Comparison of ENCODE assay signal across 12 mouse cellular contexts in genomic region chr5:137670240-137670639, GRCm38 (mm10). TPM values are rescaled to one million over a fixed set of nuclear protein-coding genes. Genes with fewer than 3 reads are reported as not detected.
DNase-seq lines count a peak whose midpoint lies in the region; ATAC-seq and TF ChIP-seq lines count a peak whose summit lies in the region.
"Had no signal": no experiment of that assay in that cellular context is flagged by ENCODE, and none has a peak within 500 bp of the region (broad histone marks: within the 10 kb centered on the region; RNA-seq: fewer than 3 reads in every experiment).

No protein-coding gene starts in this region.

- DNase-seq in cerebellum, adult 2 months: no peak
- DNase-seq in cerebellum, adult 8-10 months: no peak
- no peak for DNase-seq in liver, embryonic 11.5 days (ENCODE audit: low spot score)
- DNase-seq in adrenal gland, postnatal 25 days: no peak
- no peak for DNase-seq in testis, postnatal 14 days (ENCODE audit: low spot score)
- DNase-seq: kidney, postnatal 36 days had no signal

- H3K9me3 ChIP-seq in liver, embryonic 12.5 days (replicated peaks): no peaks in the 10 kb centered on the region
- H3K9me3 ChIP-seq in liver, embryonic 11.5 days (ENCODE audit: control insufficient read depth, low read length): no peaks in the 10 kb centered on the region
- H3K9me3 ChIP-seq: embryonic facial prominence, embryonic 12.5 days; heart, embryonic 13.5 days; limb, embryonic 12.5 days had no signal

- H3ac ChIP-seq in myocyte (ENCODE audit: control insufficient read depth, insufficient read length): no peak overlapping the region

- no peak for TF ChIP-seq POLR2A in cerebellum, adult 2 months (IDR thresholded peaks at IDR 0.05; ENCODE audit: borderline replicate concordance, insufficient read depth, low read length)
- TF ChIP-seq POLR2A in myocyte (IDR thresholded peaks at IDR 0.05; ENCODE audit: insufficient read length, low read depth): no peak

- 0 out of 2 replicates have a peak, but pooled peaks have one; percentile 3 for TF ChIP-seq CTCF in cerebellum, adult 2 months (IDR thresholded peaks at IDR 0.05; ENCODE audit: borderline replicate concordance, insufficient read depth, low read depth, low read length)

- H3K4me1 ChIP-seq in cerebellum, adult 2 months (ENCODE audit: control insufficient read depth, insufficient read depth, low read length): no peaks in the 10 kb centered on the region
- H3K4me1 ChIP-seq in liver, embryonic 12.5 days: peaks cover 54% of the 10 kb centered on the region
- peaks cover 30% of the 10 kb centered on the region for H3K4me1 ChIP-seq in liver, embryonic 11.5 days (replicated peaks; ENCODE audit: control insufficient read depth, insufficient read depth, low read length)
- peaks cover 26% of the 10 kb centered on the region; the same call in 1 of the 2 replicates for H3K4me1 ChIP-seq in brown adipose tissue, adult 24 weeks (ENCODE audit: control insufficient read depth, insufficient read depth, insufficient read length, low read length)

- H3K27me3 ChIP-seq in cerebellum, adult 2 months (ENCODE audit: control insufficient read depth, insufficient read depth, low read length): no peaks in the 10 kb centered on the region
- H3K27me3 ChIP-seq in liver, embryonic 12.5 days (replicated peaks): no peaks in the 10 kb centered on the region
- no peaks in the 10 kb centered on the region for H3K27me3 ChIP-seq in liver, embryonic 11.5 days (replicated peaks; ENCODE audit: control insufficient read depth, insufficient read depth, low read length)
- no peaks in the 10 kb centered on the region for H3K27me3 ChIP-seq in myocyte (ENCODE audit: control insufficient read depth, insufficient read depth, insufficient read length)
- H3K27me3 ChIP-seq: embryonic facial prominence, embryonic 12.5 days; heart, embryonic 13.5 days; limb, embryonic 12.5 days had no signal

- peaks cover 79% of the 10 kb centered on the region for H3K36me3 ChIP-seq in liver, embryonic 12.5 days
- peaks cover 16% of the 10 kb centered on the region for H3K36me3 ChIP-seq in liver, embryonic 11.5 days (ENCODE audit: control insufficient read depth, insufficient read depth, low read length)
- H3K36me3 ChIP-seq in myocyte (ENCODE audit: control insufficient read depth, insufficient read depth): no peaks in the 10 kb centered on the region

- H3K4me2 ChIP-seq in liver, embryonic 12.5 days: no peak overlapping the region
- no peak overlapping the region for H3K4me2 ChIP-seq in liver, embryonic 11.5 days
- H3K4me2 ChIP-seq in myocyte (ENCODE audit: low read depth): peak overlapping the region; percentile 78
- H3K4me2 ChIP-seq: embryonic facial prominence, embryonic 12.5 days; heart, embryonic 13.5 days; limb, embryonic 12.5 days had no signal

- no peak overlapping the region for H3K9ac ChIP-seq in liver, embryonic 12.5 days
- H3K9ac ChIP-seq in liver, embryonic 11.5 days (ENCODE audit: low read depth, low read length): no peak overlapping the region
- H3K9ac ChIP-seq: embryonic facial prominence, embryonic 12.5 days; heart, embryonic 13.5 days; limb, embryonic 12.5 days had no signal

- H3K4me3 ChIP-seq in cerebellum, adult 2 months (replicated peaks; ENCODE audit: insufficient read depth, low read depth, low read length): no peak overlapping the region
- H3K4me3 ChIP-seq in liver, embryonic 12.5 days: no peak overlapping the region
- H3K4me3 ChIP-seq in liver, embryonic 11.5 days (ENCODE audit: low read depth, low read length): no peak overlapping the region
- H3K4me3 ChIP-seq in brown adipose tissue, adult 24 weeks (ENCODE audit: insufficient read depth, low read depth, low read length): no peak overlapping the region
- H3K4me3 ChIP-seq in myocyte: no peak overlapping the region
- H3K4me3 ChIP-seq: embryonic facial prominence, embryonic 12.5 days; heart, embryonic 13.5 days; limb, embryonic 12.5 days had no signal

- peaks cover 14% of the 10 kb centered on the region for H3K79me2 ChIP-seq in myocyte (ENCODE audit: control insufficient read depth, insufficient read depth)

- H3K27ac ChIP-seq in cerebellum, adult 2 months (ENCODE audit: insufficient read depth, low read length): no peak overlapping the region
- peak overlapping the region; percentile 83 for H3K27ac ChIP-seq in liver, embryonic 12.5 days
- H3K27ac ChIP-seq in liver, embryonic 11.5 days (ENCODE audit: low read depth, low read length): no peak overlapping the region
- H3K27ac ChIP-seq in brown adipose tissue, adult 24 weeks (replicated peaks; ENCODE audit: low read depth, low read length): peak overlapping the region; percentile 97
- H3K27ac ChIP-seq: limb, embryonic 12.5 days had no signal

- WGBS in cerebellum, adult 2 months: 55% methylated on average over 1 of the region's 1 CpGs
- WGBS in liver, embryonic 12.5 days (ENCODE audit: insufficient replicate concordance): 98% methylated on average over 1 of the region's 1 CpGs
- WGBS in liver, embryonic 11.5 days: 84% methylated on average over 1 of the region's 1 CpGs

- no peak for ATAC-seq in liver, embryonic 12.5 days
- no peak for ATAC-seq in liver, embryonic 11.5 days (replicated peaks; ENCODE audit: low FRiP score)

TF ChIP-seq in myocyte, 11 proteins besides CTCF, POLR2A, EP300 and RAD21:
- TF ChIP-seq SRF (IDR thresholded peaks at IDR 0.05; ENCODE audit: control insufficient read depth, insufficient read length, low read depth) (no peak), MAX (IDR thresholded peaks at IDR 0.05; ENCODE audit: low read depth) (no peak), USF1 (IDR thresholded peaks at IDR 0.05; ENCODE audit: low read depth) (no peak), TCF3 (IDR thresholded peaks at IDR 0.05; ENCODE audit: insufficient read length, low read depth) (no peak), E2F4 (IDR thresholded peaks at IDR 0.05; ENCODE audit: insufficient read depth) (no peak), MYOD1 (IDR thresholded peaks at IDR 0.05; ENCODE audit: control insufficient read depth in 1 of 3, insufficient read length in 2 of 3, low read depth in 2 of 3) (no peak), MYOG (IDR thresholded peaks at IDR 0.05; ENCODE audit: control insufficient read depth in 1 of 3, insufficient read depth in 1 of 3, insufficient read length in 2 of 3, low read depth in 2 of 3) (no peak), TCF12 (IDR thresholded peaks at IDR 0.05; ENCODE audit: insufficient read depth, poor library complexity, severe bottlenecking) (no peak), REST (IDR thresholded peaks at IDR 0.05; ENCODE audit: insufficient read depth, insufficient read length) (no peak), CEBPB (IDR thresholded peaks at IDR 0.05; ENCODE audit: insufficient read depth, poor library complexity, severe bottlenecking) (no peak), POLR2AphosphoS2 (IDR thresholded peaks at IDR 0.05; ENCODE audit: insufficient read length, low read depth) (no peak)

RNA-seq across cellular contexts. Expression of gene Agfg2, which starts 14.3 kb away (rescaled TPM):
- polyA plus RNA-seq in cerebellum, adult 2 months (2012; rRNA removed): 39.8 and 41.3 TPM in 2 replicates
- polyA plus RNA-seq in liver, embryonic 12.5 days (2016; fragmentation: Nextera tagmentation; extraction: Ambion mirVana): 44.3 and 47.2 TPM in 2 replicates
- polyA plus RNA-seq in liver, embryonic 11.5 days (2014; fragmentation: Nextera tagmentation; extraction: Ambion mirVana): 29.3 and 32.4 TPM in 2 replicates
- 16.2 and 17.6 TPM in 2 replicates for polyA plus RNA-seq in brown adipose tissue, adult 24 weeks (2012; ENCODE audit: insufficient read depth, insufficient read length, missing spikeins)
- 8.7 TPM for polyA plus RNA-seq in myocyte (2012; fragmentation: generic; extraction: Trizol)
- 32.1 and 43.7 TPM in 2 replicates for total RNA-seq in adrenal gland, postnatal 25 days (2021)

RNA-seq across cellular contexts. Expression of gene Irs3, which starts 24.7 kb away (rescaled TPM):
- polyA plus RNA-seq in cerebellum, adult 2 months (2012; rRNA removed): 0.17 and 0.18 TPM in 2 replicates
- polyA plus RNA-seq in liver, embryonic 12.5 days (2016; fragmentation: Nextera tagmentation; extraction: Ambion mirVana): 0.05 and 0.07 TPM in 2 replicates
- 0.12 and 0.49 TPM in 2 replicates for polyA plus RNA-seq in liver, embryonic 11.5 days (2014; fragmentation: Nextera tagmentation; extraction: Ambion mirVana)
- polyA plus RNA-seq in brown adipose tissue, adult 24 weeks (2012; ENCODE audit: insufficient read depth, insufficient read length, missing spikeins): 22.0 and 26.4 TPM in 2 replicates
- polyA plus RNA-seq in myocyte (2012; fragmentation: generic; extraction: Trizol): 0.04 TPM
- 4.9 and 5.7 TPM in 2 replicates for total RNA-seq in adrenal gland, postnatal 25 days (2021)
- polyA plus RNA-seq: heart, embryonic 13.5 days had no signal

RNA-seq across cellular contexts. Expression of gene Sap25, which starts 29.1 kb away (rescaled TPM):
- 17.1 and 19.7 TPM in 2 replicates for polyA plus RNA-seq in cerebellum, adult 2 months (2012; rRNA removed)
- polyA plus RNA-seq in liver, embryonic 12.5 days (2016; fragmentation: Nextera tagmentation; extraction: Ambion mirVana): 6.0 and 6.5 TPM in 2 replicates
- polyA plus RNA-seq in liver, embryonic 11.5 days (2014; fragmentation: Nextera tagmentation; extraction: Ambion mirVana): 7.1 and 11.9 TPM in 2 replicates
- 2.0 TPM in 1 of 2 replicates, not detected in the other for polyA plus RNA-seq in brown adipose tissue, adult 24 weeks (2012; ENCODE audit: insufficient read depth, insufficient read length, missing spikeins)
- polyA plus RNA-seq in myocyte (2012; fragmentation: generic; extraction: Trizol): 4.6 TPM
- total RNA-seq in adrenal gland, postnatal 25 days (2021): 10.0 and 14.0 TPM in 2 replicates

RNA-seq across cellular contexts. Expression of gene Gm20605, which starts 41.3 kb away (rescaled TPM):
- polyA plus RNA-seq in cerebellum, adult 2 months (2012; rRNA removed): 8.1 and 9.9 TPM in 2 replicates
- polyA plus RNA-seq in liver, embryonic 12.5 days (2016; fragmentation: Nextera tagmentation; extraction: Ambion mirVana): 7.8 and 9.0 TPM in 2 replicates
- polyA plus RNA-seq in liver, embryonic 11.5 days (2014; fragmentation: Nextera tagmentation; extraction: Ambion mirVana): 11.6 and 13.2 TPM in 2 replicates
- 0.95 and 2.3 TPM in 2 replicates for polyA plus RNA-seq in brown adipose tissue, adult 24 weeks (2012; ENCODE audit: insufficient read depth, insufficient read length, missing spikeins)
- 3.3 TPM for polyA plus RNA-seq in myocyte (2012; fragmentation: generic; extraction: Trizol)
- total RNA-seq in adrenal gland, postnatal 25 days (2021): 13.4 and 18.2 TPM in 2 replicates

RNA-seq across cellular contexts. Expression of gene Lrch4, which starts 41.3 kb away (rescaled TPM):
- polyA plus RNA-seq in cerebellum, adult 2 months (2012; rRNA removed): 14.4 and 14.8 TPM in 2 replicates
- polyA plus RNA-seq in liver, embryonic 12.5 days (2016; fragmentation: Nextera tagmentation; extraction: Ambion mirVana): 33.4 and 36.0 TPM in 2 replicates
- polyA plus RNA-seq in liver, embryonic 11.5 days (2014; fragmentation: Nextera tagmentation; extraction: Ambion mirVana): 46.6 and 54.5 TPM in 2 replicates
- 11.5 and 13.6 TPM in 2 replicates for polyA plus RNA-seq in brown adipose tissue, adult 24 weeks (2012; ENCODE audit: insufficient read depth, insufficient read length, missing spikeins)
- 29.1 TPM for polyA plus RNA-seq in myocyte (2012; fragmentation: generic; extraction: Trizol)
- 19.3 and 35.7 TPM in 2 replicates for total RNA-seq in adrenal gland, postnatal 25 days (2021)

Comparison
In these comparisons a context has a peak if more than half of its experiments do, and no peak if none do; other contexts are left out.
1. H3K27ac ChIP-seq: peak in liver, embryonic 12.5 days (single experiment) and brown adipose tissue, adult 24 weeks (single experiment); none in cerebellum, adult 2 months (single experiment) and liver, embryonic 11.5 days (single experiment).
2. RNA of gene Irs3, which starts 24.7 kb away (polyA plus RNA-seq): 22.0 to 26.4 TPM in brown adipose tissue, adult 24 weeks; 0.12 to 0.49 TPM in liver, embryonic 11.5 days, 0.17 to 0.18 TPM in cerebellum, adult 2 months, 0.05 to 0.07 TPM in liver, embryonic 12.5 days and 0.04 TPM in myocyte (single experiment); every median in the first group is over 10 times any median in the second.